Mouse (Mus musculus): ENCODE data around the gene Grin2b.

DNA sequence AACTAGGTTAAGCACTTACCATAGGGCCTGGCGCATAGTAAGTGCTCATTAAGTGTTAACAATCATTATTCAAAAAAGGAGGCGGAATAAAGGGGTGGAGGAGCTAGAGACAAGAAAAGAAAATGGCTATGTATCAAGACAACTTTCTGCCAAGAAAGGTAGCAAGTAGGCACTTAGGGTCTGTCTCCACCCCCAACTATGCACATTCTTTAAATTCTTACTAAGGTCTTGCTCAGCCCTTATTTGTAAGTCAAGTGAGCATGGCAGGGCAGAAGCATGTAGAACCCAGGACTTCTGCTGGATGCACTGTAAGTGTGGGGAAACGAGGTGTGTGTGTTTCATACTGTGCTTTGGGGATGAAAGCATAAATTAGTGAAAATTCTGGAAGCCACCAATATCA, 329.6 kb downstream of the Grin2b start:
- TF ChIP-seq GATA1 (IDR thresholded peaks at IDR 0.05; ENCODE audit: low read length) (no peak), TAL1 (IDR thresholded peaks at IDR 0.05; ENCODE audit: low read length) (no peak)

All from erythroblast, embryonic 14.5 days (primary cell).